ENCODE assay signal across 8 mouse cellular contexts in genomic region chr1:155051701-155052127, GRCm38 (mm10). TPM values are rescaled to one million over a fixed set of nuclear protein-coding genes. Genes with fewer than 3 reads are reported as not detected.
DNase-seq lines count a peak whose midpoint lies in the region; ATAC-seq and TF ChIP-seq lines count a peak whose summit lies in the region.

No protein-coding gene starts in this region.

- H3K4me3 ChIP-seq in lung, embryonic 15.5 days: no peak overlapping the region
- H3K4me3 ChIP-seq in embryonic facial prominence, embryonic 15.5 days (replicated peaks): no peak overlapping the region
- H3K4me3 ChIP-seq in lung, postnatal 0 days (ENCODE audit: low read depth, low read length): no peak overlapping the region
- no peak overlapping the region for H3K4me3 ChIP-seq in liver, embryonic 11.5 days (ENCODE audit: low read depth, low read length)

- ATAC-seq in lung, embryonic 15.5 days (ENCODE audit: borderline replicate concordance, extremely low read depth, low FRiP score, low TSS enrichment): peak; percentile 78
- ATAC-seq in embryonic facial prominence, embryonic 15.5 days (ENCODE audit: insufficient number of reproducible peaks, low FRiP score, low TSS enrichment, low read depth): no peak
- peak; percentile 53 for ATAC-seq in lung, postnatal 0 days
- ATAC-seq in liver, embryonic 11.5 days (replicated peaks; ENCODE audit: low FRiP score): no peak

- H3K27me3 ChIP-seq in lung, embryonic 15.5 days: no peaks in the 10 kb centered on the region
- H3K27me3 ChIP-seq in embryonic facial prominence, embryonic 15.5 days: no peaks in the 10 kb centered on the region
- no peaks in the 10 kb centered on the region for H3K27me3 ChIP-seq in lung, postnatal 0 days (replicated peaks; ENCODE audit: insufficient read depth, low read length)
- no peaks in the 10 kb centered on the region; the same call in 1 of the 2 replicates for H3K27me3 ChIP-seq in liver, embryonic 11.5 days (replicated peaks; ENCODE audit: control insufficient read depth, insufficient read depth, low read length)

- peak overlapping the region; percentile 85 for H3K27ac ChIP-seq in lung, embryonic 15.5 days
- peak overlapping the region; percentile 78 for H3K27ac ChIP-seq in embryonic facial prominence, embryonic 15.5 days (replicated peaks)
- H3K27ac ChIP-seq in lung, postnatal 0 days (ENCODE audit: low read length): peak overlapping the region; percentile 65
- H3K27ac ChIP-seq in liver, embryonic 11.5 days (ENCODE audit: low read depth, low read length): no peak overlapping the region

- no peak; the same call in 1 of the 2 replicates for TF ChIP-seq CTCF in lung, postnatal 0 days (IDR thresholded peaks at IDR 0.05)

- H3K36me3 ChIP-seq in lung, embryonic 15.5 days: no peaks in the 10 kb centered on the region
- H3K36me3 ChIP-seq in embryonic facial prominence, embryonic 15.5 days: no peaks in the 10 kb centered on the region
- H3K36me3 ChIP-seq in lung, postnatal 0 days (ENCODE audit: insufficient read depth, low read length): no peaks in the 10 kb centered on the region
- no peaks in the 10 kb centered on the region for H3K36me3 ChIP-seq in liver, embryonic 11.5 days (ENCODE audit: control insufficient read depth, insufficient read depth, low read length)

- H3K4me2 ChIP-seq in lung, embryonic 15.5 days: no peak overlapping the region; the same call in 1 of the 2 replicates
- no peak overlapping the region for H3K4me2 ChIP-seq in embryonic facial prominence, embryonic 15.5 days (replicated peaks)
- H3K4me2 ChIP-seq in lung, postnatal 0 days (replicated peaks; ENCODE audit: low read depth, low read length): no peak overlapping the region
- H3K4me2 ChIP-seq in liver, embryonic 11.5 days: no peak overlapping the region

- WGBS in lung, embryonic 15.5 days: 28% methylated on average over 10 of the region's 10 CpGs
- WGBS in embryonic facial prominence, embryonic 15.5 days: 44% methylated on average over 10 of the region's 10 CpGs
- WGBS in lung, postnatal 0 days: 22% methylated on average over 10 of the region's 10 CpGs
- WGBS in liver, embryonic 11.5 days: 68% methylated on average over 10 of the region's 10 CpGs

- H3K9ac ChIP-seq in lung, embryonic 15.5 days: no peak overlapping the region
- H3K9ac ChIP-seq in embryonic facial prominence, embryonic 15.5 days: no peak overlapping the region
- H3K9ac ChIP-seq in lung, postnatal 0 days (replicated peaks; ENCODE audit: low read depth): no peak overlapping the region
- no peak overlapping the region for H3K9ac ChIP-seq in liver, embryonic 11.5 days (ENCODE audit: low read depth, low read length)

- no peak; the same call in 1 of the 2 replicates for TF ChIP-seq EP300 in lung, postnatal 0 days (IDR thresholded peaks at IDR 0.05)

- H3K9me3 ChIP-seq in lung, embryonic 15.5 days: no peaks in the 10 kb centered on the region
- no peaks in the 10 kb centered on the region for H3K9me3 ChIP-seq in embryonic facial prominence, embryonic 15.5 days (replicated peaks)
- H3K9me3 ChIP-seq in lung, postnatal 0 days (ENCODE audit: low read length): no peaks in the 10 kb centered on the region
- no peaks in the 10 kb centered on the region for H3K9me3 ChIP-seq in liver, embryonic 11.5 days (ENCODE audit: control insufficient read depth, low read length)

- no peak for DNase-seq in lung, postnatal 36 days
- DNase-seq in heart, postnatal 4 days: peak; percentile 75
- peak; percentile 79 for DNase-seq in lung, postnatal 0 days (ENCODE audit: low spot score)
- no peak for DNase-seq in thymus, postnatal 25 days
- DNase-seq in liver, embryonic 11.5 days (ENCODE audit: low spot score): no peak
- no peak for DNase-seq in layer of hippocampus, adult 9-11 months

- H3K4me1 ChIP-seq in lung, embryonic 15.5 days: peaks cover 65% of the 10 kb centered on the region
- peaks cover 66% of the 10 kb centered on the region for H3K4me1 ChIP-seq in embryonic facial prominence, embryonic 15.5 days
- H3K4me1 ChIP-seq in lung, postnatal 0 days (ENCODE audit: insufficient read depth, low read depth, low read length): peaks cover 18% of the 10 kb centered on the region; the same call in 1 of the 2 replicates
- H3K4me1 ChIP-seq in liver, embryonic 11.5 days (replicated peaks; ENCODE audit: control insufficient read depth, insufficient read depth, low read length): peaks cover 19% of the 10 kb centered on the region

RNA-seq across cellular contexts. Expression of gene Ier5, which starts 47.7 kb away (rescaled TPM):
- polyA plus RNA-seq in lung, embryonic 15.5 days (2015; fragmentation: Nextera tagmentation; extraction: Ambion mirVana): 7.0 and 8.7 TPM in 2 replicates
- 10.4 and 10.8 TPM in 2 replicates for polyA plus RNA-seq in embryonic facial prominence, embryonic 15.5 days (2015; fragmentation: Nextera tagmentation; extraction: Ambion mirVana)
- 10 to 100 TPM; 26.1 to 26.6 TPM for total RNA-seq in heart, postnatal 4 days (2021)
- 10.9 and 15.3 TPM in 2 replicates for polyA plus RNA-seq in lung, postnatal 0 days (2015; fragmentation: Nextera tagmentation; extraction: Ambion mirVana)
- polyA plus RNA-seq in liver, embryonic 11.5 days (2014; fragmentation: Nextera tagmentation; extraction: Ambion mirVana): 6.7 and 7.3 TPM in 2 replicates

Comparison
In these comparisons a context has a peak if more than half of its experiments do, and no peak if none do; other contexts are left out.
1. DNase-seq: peak in heart, postnatal 4 days (single experiment) and lung, postnatal 0 days (single experiment); none in lung, postnatal 36 days (single experiment), thymus, postnatal 25 days (single experiment), liver, embryonic 11.5 days (single experiment) and layer of hippocampus, adult 9-11 months (single experiment).
2. ATAC-seq: peak in lung, embryonic 15.5 days (single experiment) and lung, postnatal 0 days (single experiment); none in embryonic facial prominence, embryonic 15.5 days (single experiment) and liver, embryonic 11.5 days (single experiment).